Mouse (Mus musculus): ENCODE measurements around the gene Rimklb. TPM values are rescaled to one million over a fixed set of nuclear protein-coding genes. Genes with fewer than 3 reads are reported as not detected.

The Rimklb gene
- total RNA-seq, 2 experiments from 2014 or later: 0.20 TPM; not detected in 1

DNA sequence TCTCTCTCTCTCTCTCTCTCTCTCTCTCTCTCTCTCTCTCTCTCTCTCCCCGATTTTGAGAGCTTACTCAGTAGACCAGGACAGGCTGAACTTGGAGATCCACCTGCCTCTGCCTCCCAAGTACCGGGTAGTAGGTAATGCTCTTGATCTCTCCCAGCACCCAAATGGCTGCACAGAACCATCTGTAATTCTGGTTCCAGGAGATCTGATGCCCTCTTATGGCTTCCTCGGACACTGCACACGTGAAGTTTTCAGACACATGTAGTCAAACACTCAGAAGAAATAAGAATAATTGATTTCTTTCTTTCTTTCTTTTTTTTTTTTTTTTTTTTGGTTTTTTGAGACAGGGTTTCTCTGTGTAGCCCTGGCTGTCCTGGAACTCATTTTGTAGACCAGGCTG is 59.3 kb downstream of the Rimklb start:
- intact Hi-C loops (cut with DNase I): no loop called here

DNA sequence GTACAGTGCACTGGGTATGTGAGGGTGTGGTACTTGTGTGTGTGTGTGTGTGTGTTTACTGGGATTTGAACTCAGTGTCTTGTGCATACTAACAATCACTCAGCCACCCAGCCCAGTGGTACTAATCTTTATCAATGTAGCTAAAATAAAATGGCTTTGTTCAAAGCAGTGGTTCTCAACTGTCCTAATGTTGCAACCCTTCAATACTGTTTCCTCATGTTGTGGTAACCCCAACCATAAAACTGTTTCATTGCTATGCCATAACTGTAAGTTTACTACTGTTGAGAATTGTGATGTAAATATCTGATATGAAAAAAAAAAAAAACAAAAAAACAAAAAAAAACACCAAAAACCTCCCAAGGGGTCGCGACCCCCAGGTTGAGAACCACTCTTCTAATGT is 63.3 kb downstream of the Rimklb start:
- intact Hi-C loops (cut with DNase I): no loop called here

More for the DNA sequence above, 59.3 kb downstream of the Rimklb start:
- DNase-seq: no peak

DNA sequence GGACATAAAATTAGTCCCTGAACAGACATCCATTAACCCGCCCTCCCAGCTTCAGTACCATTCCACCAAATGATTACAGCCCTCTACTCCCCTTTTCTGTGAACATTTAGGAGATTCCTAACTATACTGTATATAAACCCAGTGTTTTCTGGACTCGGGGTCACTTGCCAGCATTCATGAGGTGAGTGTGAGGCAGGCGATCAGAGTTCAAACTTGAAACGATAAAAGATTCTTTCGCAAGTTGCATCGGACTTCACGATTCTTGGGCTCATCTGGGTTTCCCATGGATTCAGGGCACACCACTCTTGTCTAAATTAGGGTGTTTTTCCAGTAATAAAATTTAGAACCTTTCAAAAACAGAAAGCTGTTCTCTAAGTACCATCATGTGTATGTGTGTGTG is 71.1 kb downstream of the Rimklb start:
- DNase-seq: no peak
- intact Hi-C loops (cut with DNase I): no loop called here

More for the DNA sequence above, 63.3 kb downstream of the Rimklb start:
- no peak for DNase-seq

DNA sequence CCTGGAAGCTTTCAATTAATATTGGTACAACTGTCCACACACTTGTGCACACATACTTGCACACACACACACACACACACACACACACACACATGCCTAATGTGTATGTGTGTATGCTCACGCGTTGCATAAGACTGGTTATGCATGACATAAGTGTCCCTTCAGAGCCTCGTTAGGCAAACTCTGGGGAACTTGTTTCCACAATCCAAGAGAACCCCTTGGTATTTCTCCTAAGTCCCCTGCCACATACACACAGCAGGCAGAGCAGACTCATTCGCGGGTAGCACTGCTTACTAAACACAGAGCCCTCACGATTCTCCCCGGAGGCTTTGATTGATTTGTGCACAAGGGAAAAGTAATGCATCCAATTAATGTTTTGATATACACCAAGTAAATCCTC is 81.5 kb downstream of the Rimklb start:
- no peak for DNase-seq
- intact Hi-C loops (cut with DNase I): no loop called here

DNA sequence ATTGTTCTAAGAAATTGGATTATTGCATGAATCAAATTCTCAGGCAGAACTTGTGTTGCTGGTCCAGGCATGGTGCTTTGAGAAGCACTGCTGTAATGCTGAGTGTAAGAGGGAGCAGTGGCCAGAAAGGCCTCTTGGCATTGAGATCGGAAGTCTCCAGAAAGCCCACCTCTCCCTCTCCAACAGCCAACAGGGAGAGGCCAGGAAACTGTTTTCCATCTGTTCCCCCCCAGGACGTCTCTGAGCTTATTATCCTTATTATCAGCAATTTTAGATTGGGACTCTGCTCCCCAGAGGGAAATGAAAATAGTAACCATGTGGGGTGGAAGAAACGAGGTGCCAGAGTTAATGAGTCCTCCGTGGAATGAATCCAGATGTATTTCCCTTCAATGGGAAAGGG is 82.2 kb downstream of the Rimklb start:
- DNase-seq: no peak
- intact Hi-C loops (cut with DNase I): no loop called here

DNA sequence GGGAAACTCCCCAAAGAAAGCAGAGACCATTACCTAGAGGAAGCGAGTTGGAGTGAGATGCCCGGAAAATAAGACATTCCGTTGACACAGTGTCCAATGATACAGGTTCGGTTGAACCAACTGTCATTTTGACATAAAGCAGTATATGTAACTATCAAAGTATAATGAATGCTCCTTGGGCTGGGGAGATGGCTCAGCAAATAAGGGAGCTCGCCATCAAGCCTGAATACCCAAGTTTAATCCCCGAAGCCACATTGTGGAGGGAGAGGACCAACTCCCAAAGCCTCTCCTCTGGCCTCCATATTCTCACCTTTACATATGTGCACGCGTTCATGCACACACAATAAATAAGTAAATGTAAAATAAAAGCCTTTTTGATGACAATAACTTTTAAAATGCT is 87.3 kb downstream of the Rimklb start:
- DNase-seq: no peak
- intact Hi-C loops (cut with DNase I): no loop called here

DNA sequence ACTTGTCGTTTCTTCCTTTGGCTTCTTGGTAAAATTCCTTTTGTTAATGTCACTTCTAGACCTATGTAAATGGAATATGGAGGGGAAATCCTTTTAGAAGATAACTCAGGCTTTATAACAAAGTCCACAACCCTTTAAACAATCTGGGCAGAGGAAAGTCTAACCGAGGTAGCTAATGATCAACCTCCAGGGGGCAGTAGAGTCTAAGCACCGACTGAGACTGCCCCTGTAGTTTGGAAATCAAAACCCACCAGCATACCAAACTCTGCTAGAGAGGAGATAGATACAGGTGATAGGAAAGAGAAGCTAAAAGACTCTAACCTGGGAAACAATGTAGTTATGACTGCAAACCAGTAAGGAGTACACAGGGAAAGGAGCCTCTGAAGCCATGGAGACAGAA is 96.3 kb downstream of the Rimklb start:
- intact Hi-C loops (cut with DNase I): loop anchor here (1.0 to 5.0 kb wide), 2 partner anchors 115 to 160 kb away; no protein-coding TSS in a partner anchor
- peak in 1 of 2 experiments; percentile 61 for DNase-seq

DNA sequence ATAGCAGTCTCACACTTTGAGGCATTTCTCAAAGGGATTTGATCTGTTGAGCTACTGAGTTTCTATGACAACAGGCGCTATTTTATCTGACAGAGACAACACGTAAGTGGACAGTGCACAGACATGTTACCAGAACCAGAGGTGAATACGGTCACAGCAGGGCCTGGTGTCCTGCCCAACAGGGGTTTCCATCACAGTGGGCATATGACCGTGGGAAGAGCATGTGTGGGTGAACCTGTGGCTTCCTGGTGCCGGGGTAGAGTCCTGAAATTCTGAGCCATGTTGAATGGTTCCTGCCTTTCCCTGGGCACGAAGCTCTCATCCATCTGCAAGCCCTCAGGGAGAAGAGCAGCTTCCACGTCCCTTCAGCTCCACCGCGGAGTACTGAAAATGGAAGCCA is 98.3 kb downstream of the Rimklb start:
- no peak for DNase-seq
- intact Hi-C loops (cut with DNase I): loop anchor here (5.0 kb wide), 1 partner anchor 117 kb away; no protein-coding TSS in a partner anchor

Other genes starting within 250 kb of the Rimklb start
- not detected for gene Klrg1, start 215.9 kb downstream of the Rimklb start, total RNA-seq (2021)
- gene M6pr, start 190.0 kb downstream of the Rimklb start, total RNA-seq (2021): 10 to 100 TPM; 38.0 to 40.1 TPM
- 10 to 100 TPM; 15.4 to 15.9 TPM for gene Phc1, start 158.2 kb downstream of the Rimklb start, total RNA-seq (2021)
- 10 to 100 TPM; 82.5 to 86.0 TPM for gene Mfap5, start 7.1 kb upstream of the Rimklb start, total RNA-seq (2021)
- not detected for gene Aicda, start 55.0 kb upstream of the Rimklb start, total RNA-seq (2021)
- gene Apobec1, start 103.7 kb upstream of the Rimklb start, total RNA-seq (2021): 1 to 10 TPM; 3.9 to 4.8 TPM
- gene Gdf3, start 111.3 kb upstream of the Rimklb start, total RNA-seq (2021): not detected
- not detected for gene Dppa3, start 127.6 kb upstream of the Rimklb start, total RNA-seq (2021)
- not detected for gene Nanog, start 208.7 kb upstream of the Rimklb start, total RNA-seq (2021)

Data from heart, postnatal 14 days (tissue).